Mouse (Mus musculus) forebrain, embryonic 10.5 days (tissue): ENCODE measurements around the gene Hspa2. TPM values are rescaled to one million over a fixed set of nuclear protein-coding genes. Genes with fewer than 3 reads are reported as not detected.

ENCODE experiments used
- DNase-seq: peaks from one replicate; pipeline ENCODE4 v3.0.0-alpha.2; 2017; ENCODE audit warnings: low spot score; ENCODE audit errors: extremely low spot score
- H3K27ac ChIP-seq: fragments of 300-500 bp; sonication (generic); 2 replicates; pipeline ENCODE4 v1.5.1; 2016; ENCODE audit warnings: mild to moderate bottlenecking
- H3K27me3 ChIP-seq: fragments of 300-500 bp; sonication (generic); 2 replicates; pipeline ENCODE4 v1.6.1; 2016; ENCODE audit warnings: mild to moderate bottlenecking; ENCODE audit not compliant: poor library complexity, severe bottlenecking
- H3K36me3 ChIP-seq: fragments of 300-500 bp; sonication (generic); replicated peaks from 2 replicates; pipeline ENCODE4 v1.6.1; 2016; ENCODE audit warnings: mild to moderate bottlenecking, moderate library complexity
- H3K4me1 ChIP-seq: fragments of 300-500 bp; sonication (generic); 2 replicates; pipeline ENCODE4 v1.6.1; 2016
- H3K4me3 ChIP-seq: fragments of 300-500 bp; sonication (generic); 2 replicates; pipeline ENCODE4 v1.5.1; 2016; ENCODE audit warnings: mild to moderate bottlenecking, moderate library complexity
- H3K9me3 ChIP-seq: fragments of 300-500 bp; sonication (generic); 2 replicates; pipeline ENCODE4 v1.6.1; 2016; ENCODE audit warnings: mild to moderate bottlenecking, moderate library complexity
- WGBS: fragments of 180-500 bp; shearing (Covaris S2); methylation state at CpG from one replicate; pipeline ENCODE4 v1.1.7; 2016; 5-methylcytosine and 5-hydroxymethylcytosine counted together
- polyA plus RNA-seq: library from polyadenylated mRNA; unstranded; fragments of >200 nt; fragmentation: Nextera tagmentation; extraction: Ambion mirVana; gene quantifications from 2 replicates; pipeline ENCODE4 v1.2.1, GENCODE M21; 2016

The Hspa2 gene
- polyA plus RNA-seq, 1 experiment from 2014 or later, result 3.1 TPM

- H3K36me3 ChIP-seq, result peaks cover 4% of the 10 kb centered on the region; the same call in 1 of the 2 replicates
- H3K27ac ChIP-seq, result peak overlapping the region; percentile 100
- H3K27me3 ChIP-seq, result no peaks in the 10 kb centered on the region
- peak overlapping the region; percentile 96 for H3K4me3 ChIP-seq
- WGBS, result under 1% methylated on average over 61 of the region's 63 CpGs
- H3K4me1 ChIP-seq, result peaks cover 60% of the 10 kb centered on the region
- no peaks in the 10 kb centered on the region for H3K9me3 ChIP-seq
- peak; percentile 85 for DNase-seq
Measured at GRCm38 (mm10) chr12:76370831-76371571, 33.0 kb upstream of the Hspa2 start.

- H3K27ac ChIP-seq, result peak overlapping the region; percentile 100; the same call in 1 of the 2 replicates
- peaks cover 53% of the 10 kb centered on the region for H3K4me1 ChIP-seq
- WGBS, result 57% methylated on average over 7 of the region's 7 CpGs
Measured at GRCm38 (mm10) chr12:76372046-76372445, 31.9 kb upstream of the Hspa2 start.

GRCm38 (mm10) chr12:76372881-76373818 lies 30.8 kb upstream of the Hspa2 start:
- peaks cover 45% of the 10 kb centered on the region for H3K4me1 ChIP-seq

More at GRCm38 (mm10) chr12:76372046-76372445, 31.9 kb upstream of the Hspa2 start:
- Histone ChIP-seq H3K9me3 (no peaks in the 10 kb centered on the region), H3K4me3 (peak overlapping the region; percentile 96), H3K27me3 (no peaks in the 10 kb centered on the region), H3K36me3 (peaks cover under 1% of the 10 kb centered on the region; the same call in 1 of the 2 replicates)
- DNase-seq, result no peak

GRCm38 (mm10) chr12:76373991-76374390 lies 30.0 kb upstream of the Hspa2 start:
- DNase-seq, result no peak
- 74% methylated on average over 6 of the region's 6 CpGs for WGBS

More at GRCm38 (mm10) chr12:76372881-76373818, 30.8 kb upstream of the Hspa2 start:
- Histone ChIP-seq H3K4me3 (no peak overlapping the region), H3K9me3 (no peaks in the 10 kb centered on the region), H3K27ac (no peak overlapping the region), H3K27me3 (no peaks in the 10 kb centered on the region), H3K36me3 (no peaks in the 10 kb centered on the region)
- 84% methylated on average over 5 of the region's 7 CpGs for WGBS
- no peak for DNase-seq

GRCm38 (mm10) chr12:76374911-76375310 lies 29.1 kb upstream of the Hspa2 start:
- Histone ChIP-seq H3K36me3 (0 out of 2 replicates have a peak, but pooled peaks cover 3% of the 10 kb centered on the region), H3K9me3 (no peaks in the 10 kb centered on the region), H3K4me1 (peaks cover 38% of the 10 kb centered on the region), H3K27ac (no peak overlapping the region), H3K4me3 (no peak overlapping the region), H3K27me3 (no peaks in the 10 kb centered on the region)
- DNase-seq, result no peak
- 88% methylated on average over 4 of the region's 4 CpGs for WGBS

More at GRCm38 (mm10) chr12:76373991-76374390, 30.0 kb upstream of the Hspa2 start:
- Histone ChIP-seq H3K27ac (no peak overlapping the region), H3K36me3 (no peaks in the 10 kb centered on the region), H3K27me3 (no peaks in the 10 kb centered on the region), H3K9me3 (no peaks in the 10 kb centered on the region), H3K4me1 (peaks cover 38% of the 10 kb centered on the region), H3K4me3 (no peak overlapping the region)

GRCm38 (mm10) chr12:76375506-76375905 lies 28.5 kb upstream of the Hspa2 start:
- 91% methylated on average over 3 of the region's 3 CpGs for WGBS
- Histone ChIP-seq H3K9me3 (no peaks in the 10 kb centered on the region), H3K4me1 (peaks cover 38% of the 10 kb centered on the region), H3K36me3 (0 out of 2 replicates have a peak, but pooled peaks cover 5% of the 10 kb centered on the region), H3K27ac (no peak overlapping the region), H3K4me3 (no peak overlapping the region), H3K27me3 (no peaks in the 10 kb centered on the region)
- DNase-seq, result no peak

GRCm38 (mm10) chr12:76376649-76377048 lies 27.3 kb upstream of the Hspa2 start:
- Histone ChIP-seq H3K36me3 (peaks cover 11% of the 10 kb centered on the region), H3K4me3 (no peak overlapping the region), H3K4me1 (peaks cover 35% of the 10 kb centered on the region), H3K27me3 (no peaks in the 10 kb centered on the region), H3K27ac (no peak overlapping the region), H3K9me3 (no peaks in the 10 kb centered on the region)
- 51% methylated on average over 7 of the region's 7 CpGs for WGBS
- DNase-seq, result no peak

GRCm38 (mm10) chr12:76377059-76377458 lies 26.9 kb upstream of the Hspa2 start:
- no peak for DNase-seq
- WGBS, result 97% methylated on average over 6 of the region's 6 CpGs
- peaks cover 15% of the 10 kb centered on the region for H3K36me3 ChIP-seq

GRCm38 (mm10) chr12:76377726-76378125 lies 26.2 kb upstream of the Hspa2 start:
- Histone ChIP-seq H3K36me3 (peaks cover 17% of the 10 kb centered on the region), H3K27ac (no peak overlapping the region), H3K27me3 (no peaks in the 10 kb centered on the region), H3K4me3 (no peak overlapping the region), H3K9me3 (no peaks in the 10 kb centered on the region), H3K4me1 (peaks cover 24% of the 10 kb centered on the region)
- 96% methylated on average over 3 of the region's 3 CpGs for WGBS
- no peak for DNase-seq

More at GRCm38 (mm10) chr12:76377059-76377458, 26.9 kb upstream of the Hspa2 start:
- H3K9me3 ChIP-seq, result no peaks in the 10 kb centered on the region
- no peak overlapping the region for H3K4me3 ChIP-seq
- H3K4me1 ChIP-seq, result peaks cover 31% of the 10 kb centered on the region
- H3K27me3 ChIP-seq, result no peaks in the 10 kb centered on the region
- no peak overlapping the region for H3K27ac ChIP-seq

GRCm38 (mm10) chr12:76378556-76378955 lies 25.4 kb upstream of the Hspa2 start:
- H3K27me3 ChIP-seq, result no peaks in the 10 kb centered on the region
- peaks cover 19% of the 10 kb centered on the region for H3K4me1 ChIP-seq
- 92% methylated on average over 5 of the region's 5 CpGs for WGBS
- H3K36me3 ChIP-seq, result peaks cover 23% of the 10 kb centered on the region
- no peak overlapping the region for H3K27ac ChIP-seq
- H3K4me3 ChIP-seq, result no peak overlapping the region
- H3K9me3 ChIP-seq, result no peaks in the 10 kb centered on the region
- no peak for DNase-seq

- no peak for DNase-seq
- Histone ChIP-seq H3K27me3 (no peaks in the 10 kb centered on the region), H3K4me3 (no peak overlapping the region), H3K9me3 (no peaks in the 10 kb centered on the region), H3K27ac (no peak overlapping the region), H3K4me1 (0 out of 2 replicates have a peak, but pooled peaks cover 5% of the 10 kb centered on the region), H3K36me3 (peaks cover 38% of the 10 kb centered on the region)
- WGBS, result 93% methylated on average over 7 of the region's 7 CpGs
Measured at GRCm38 (mm10) chr12:76380151-76380550, 23.8 kb upstream of the Hspa2 start.

GRCm38 (mm10) chr12:76385342-76385741 lies 18.6 kb upstream of the Hspa2 start:
- Histone ChIP-seq H3K4me1 (no peaks in the 10 kb centered on the region), H3K36me3 (peaks cover 75% of the 10 kb centered on the region), H3K4me3 (no peak overlapping the region), H3K27ac (no peak overlapping the region), H3K9me3 (no peaks in the 10 kb centered on the region), H3K27me3 (no peaks in the 10 kb centered on the region)
- 96% methylated on average over 8 of the region's 8 CpGs for WGBS
- DNase-seq, result no peak
